Mouse (Mus musculus): Measurements from ENCODE around the gene Mbnl3. TPM values are rescaled to one million over a fixed set of nuclear protein-coding genes. Genes with fewer than 3 reads are reported as not detected.

Gene Mbnl3
- polyA plus RNA-seq, 1 experiment: 0.73 TPM

DNA sequence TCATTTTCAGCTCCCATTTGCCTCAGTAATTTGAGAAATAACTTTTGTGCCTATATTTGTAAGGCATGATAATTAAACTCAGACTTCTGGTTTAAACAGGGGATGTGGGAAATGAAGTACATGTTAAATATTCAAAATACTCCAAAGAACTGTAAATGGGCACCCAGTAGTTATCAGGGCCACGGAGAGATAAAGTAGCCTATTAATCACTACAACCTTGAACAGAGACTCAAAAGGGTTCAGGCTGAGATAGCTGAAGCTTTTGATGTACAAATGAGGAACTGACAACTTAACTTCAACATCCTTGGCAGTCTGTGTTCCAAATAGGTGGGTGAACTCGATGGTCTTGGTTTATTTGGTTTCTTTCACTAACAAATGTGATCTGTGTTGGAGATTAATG is 34.4 kb downstream of the Mbnl3 start:
- Histone ChIP-seq H3K36me3 (ENCODE audit: control insufficient read depth, insufficient read depth) (no peaks in the 10 kb centered on the region), H3ac (ENCODE audit: control insufficient read depth, insufficient read length) (no peak overlapping the region), H3K27me3 (ENCODE audit: control insufficient read depth, insufficient read depth, insufficient read length) (no peaks in the 10 kb centered on the region), H3K79me2 (ENCODE audit: control insufficient read depth, insufficient read depth) (no peaks in the 10 kb centered on the region), H3K4me2 (ENCODE audit: low read depth) (no peak overlapping the region), H3K4me3 (no peak overlapping the region)
- TF ChIP-seq MYOG (IDR thresholded peaks at IDR 0.05; ENCODE audit: control insufficient read depth in 1 of 3, insufficient read depth in 1 of 3, insufficient read length in 2 of 3, low read depth in 2 of 3) (no peak), REST (IDR thresholded peaks at IDR 0.05; ENCODE audit: insufficient read depth, insufficient read length) (no peak), POLR2AphosphoS2 (IDR thresholded peaks at IDR 0.05; ENCODE audit: insufficient read length, low read depth) (no peak), USF1 (IDR thresholded peaks at IDR 0.05; ENCODE audit: low read depth) (no peak)

- Histone ChIP-seq H3K4me2 (ENCODE audit: low read depth) (no peak overlapping the region), H3K27me3 (ENCODE audit: control insufficient read depth, insufficient read depth, insufficient read length) (no peaks in the 10 kb centered on the region), H3K36me3 (ENCODE audit: control insufficient read depth, insufficient read depth) (no peaks in the 10 kb centered on the region), H3ac (ENCODE audit: control insufficient read depth, insufficient read length) (no peak overlapping the region), H3K79me2 (ENCODE audit: control insufficient read depth, insufficient read depth) (no peaks in the 10 kb centered on the region), H3K4me3 (no peak overlapping the region)
- TF ChIP-seq SRF (IDR thresholded peaks at IDR 0.05; ENCODE audit: control insufficient read depth, insufficient read length, low read depth) (no peak), TCF3 (IDR thresholded peaks at IDR 0.05; ENCODE audit: insufficient read length, low read depth) (no peak), TCF12 (IDR thresholded peaks at IDR 0.05; ENCODE audit: insufficient read depth, poor library complexity, severe bottlenecking) (no peak), MYOG (IDR thresholded peaks at IDR 0.05; ENCODE audit: control insufficient read depth in 1 of 3, insufficient read depth in 1 of 3, insufficient read length in 2 of 3, low read depth in 2 of 3) (no peak), MYOD1 (IDR thresholded peaks at IDR 0.05; ENCODE audit: control insufficient read depth in 1 of 3, insufficient read length in 2 of 3, low read depth in 2 of 3) (no peak), MAX (IDR thresholded peaks at IDR 0.05; ENCODE audit: low read depth) (no peak), POLR2A (IDR thresholded peaks at IDR 0.05; ENCODE audit: insufficient read length, low read depth) (no peak), REST (IDR thresholded peaks at IDR 0.05; ENCODE audit: insufficient read depth, insufficient read length) (no peak), USF1 (IDR thresholded peaks at IDR 0.05; ENCODE audit: low read depth) (no peak), CEBPB (IDR thresholded peaks at IDR 0.05; ENCODE audit: insufficient read depth, poor library complexity, severe bottlenecking) (no peak), POLR2AphosphoS2 (IDR thresholded peaks at IDR 0.05; ENCODE audit: insufficient read length, low read depth) (no peak), E2F4 (IDR thresholded peaks at IDR 0.05; ENCODE audit: insufficient read depth) (no peak)
Observed at GRCm38 (mm10) chrX:51171413-51171812, 34.9 kb downstream of the Mbnl3 start.

DNA sequence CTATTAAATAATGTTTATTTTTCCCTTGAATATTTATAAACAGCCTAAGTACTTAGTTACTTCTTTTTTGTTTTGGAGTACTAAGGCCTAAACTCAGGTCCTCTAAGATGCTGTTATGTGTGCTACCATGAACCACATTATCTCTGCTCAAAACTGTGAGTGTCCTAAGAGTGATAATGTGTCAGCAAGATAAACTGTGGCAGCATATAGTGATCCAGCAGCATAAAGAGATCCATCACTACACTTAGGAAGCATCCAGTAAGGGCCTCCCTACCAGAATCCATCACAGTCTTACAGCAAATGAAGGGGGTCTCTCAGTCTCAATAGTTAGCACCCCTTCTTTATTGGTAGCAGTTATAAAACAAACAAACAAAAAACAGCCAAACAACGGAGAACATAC is 35.9 kb downstream of the Mbnl3 start:
- H3K4me2 ChIP-seq (ENCODE audit: low read depth): no peak overlapping the region
- H3K4me3 ChIP-seq: no peak overlapping the region
- H3K79me2 ChIP-seq (ENCODE audit: control insufficient read depth, insufficient read depth): no peaks in the 10 kb centered on the region
- no peaks in the 10 kb centered on the region for H3K36me3 ChIP-seq (ENCODE audit: control insufficient read depth, insufficient read depth)
- TF ChIP-seq POLR2AphosphoS2 (IDR thresholded peaks at IDR 0.05; ENCODE audit: insufficient read length, low read depth) (no peak), POLR2A (IDR thresholded peaks at IDR 0.05; ENCODE audit: insufficient read length, low read depth) (no peak), MYOD1 (IDR thresholded peaks at IDR 0.05; ENCODE audit: control insufficient read depth in 1 of 3, insufficient read length in 2 of 3, low read depth in 2 of 3) (no peak), MAX (IDR thresholded peaks at IDR 0.05; ENCODE audit: low read depth) (no peak), REST (IDR thresholded peaks at IDR 0.05; ENCODE audit: insufficient read depth, insufficient read length) (no peak), TCF12 (IDR thresholded peaks at IDR 0.05; ENCODE audit: insufficient read depth, poor library complexity, severe bottlenecking) (no peak), TCF3 (IDR thresholded peaks at IDR 0.05; ENCODE audit: insufficient read length, low read depth) (no peak), SRF (IDR thresholded peaks at IDR 0.05; ENCODE audit: control insufficient read depth, insufficient read length, low read depth) (no peak), CEBPB (IDR thresholded peaks at IDR 0.05; ENCODE audit: insufficient read depth, poor library complexity, severe bottlenecking) (no peak), MYOG (IDR thresholded peaks at IDR 0.05; ENCODE audit: control insufficient read depth in 1 of 3, insufficient read depth in 1 of 3, insufficient read length in 2 of 3, low read depth in 2 of 3) (no peak), E2F4 (IDR thresholded peaks at IDR 0.05; ENCODE audit: insufficient read depth) (no peak), USF1 (IDR thresholded peaks at IDR 0.05; ENCODE audit: low read depth) (no peak)
- H3K27me3 ChIP-seq (ENCODE audit: control insufficient read depth, insufficient read depth, insufficient read length): no peaks in the 10 kb centered on the region
- H3ac ChIP-seq (ENCODE audit: control insufficient read depth, insufficient read length): no peak overlapping the region

GRCm38 (mm10) chrX:51169476-51170045 is 36.8 kb downstream of the Mbnl3 start:
- Histone ChIP-seq H3K36me3 (ENCODE audit: control insufficient read depth, insufficient read depth) (no peaks in the 10 kb centered on the region), H3K27me3 (ENCODE audit: control insufficient read depth, insufficient read depth, insufficient read length) (no peaks in the 10 kb centered on the region), H3K4me2 (ENCODE audit: low read depth) (no peak overlapping the region), H3K79me2 (ENCODE audit: control insufficient read depth, insufficient read depth) (no peaks in the 10 kb centered on the region), H3K4me3 (no peak overlapping the region), H3ac (ENCODE audit: control insufficient read depth, insufficient read length) (no peak overlapping the region)
- no peak for TF ChIP-seq USF1 (IDR thresholded peaks at IDR 0.05; ENCODE audit: low read depth)
- no peak for TF ChIP-seq TCF3 (IDR thresholded peaks at IDR 0.05; ENCODE audit: insufficient read length, low read depth)

DNA sequence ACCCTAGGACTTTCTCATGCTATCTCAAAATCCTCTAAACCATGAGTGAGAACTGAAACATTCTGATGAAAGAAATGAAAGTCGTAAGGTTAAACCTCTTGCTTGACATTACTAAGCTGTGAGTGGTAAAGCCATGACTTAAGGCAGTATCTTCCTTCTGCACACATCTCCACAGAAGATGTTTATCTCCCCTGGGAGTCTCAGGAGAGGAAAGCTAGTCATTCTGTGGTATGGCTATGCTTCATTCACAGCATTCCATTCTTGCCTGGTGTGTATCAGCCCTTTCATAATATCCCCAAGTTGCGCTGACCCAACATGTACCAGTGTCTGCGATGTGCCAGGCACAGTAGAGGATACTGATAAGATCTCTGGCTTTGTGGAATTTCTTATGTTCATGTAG is 38.4 kb downstream of the Mbnl3 start:
- peak overlapping the region; percentile 38 for H3K4me2 ChIP-seq (ENCODE audit: low read depth)
- no peaks in the 10 kb centered on the region for H3K36me3 ChIP-seq (ENCODE audit: control insufficient read depth, insufficient read depth)
- TF ChIP-seq MAX (IDR thresholded peaks at IDR 0.05; ENCODE audit: low read depth): no peak
- H3K4me3 ChIP-seq: no peak overlapping the region
- H3K27me3 ChIP-seq (ENCODE audit: control insufficient read depth, insufficient read depth, insufficient read length): no peaks in the 10 kb centered on the region
- no peak overlapping the region for H3ac ChIP-seq (ENCODE audit: control insufficient read depth, insufficient read length)
- no peaks in the 10 kb centered on the region for H3K79me2 ChIP-seq (ENCODE audit: control insufficient read depth, insufficient read depth)
